Mouse (Mus musculus) neural tube, embryonic 14.5 days (tissue): ENCODE results near the gene Fndc5. TPM values are rescaled to one million over a fixed set of nuclear protein-coding genes. Genes with fewer than 3 reads are reported as not detected.
A peak's percentile ranks its signal among the peaks of the same experiment; 100 is the strongest.

Experiments
- ATAC-seq: fragments of 200-750 bp; cut with Nextera tagmentation; 2 replicates; pipeline ENCODE4 v1.8.0; 2017; ENCODE audit warnings: low read depth, mild to moderate bottlenecking, moderate TSS enrichment, moderate library complexity
- H3K27ac ChIP-seq: fragments of 300-500 bp; sonication (generic); 2 replicates; pipeline ENCODE4 v1.5.1; 2014; ENCODE audit warnings: low read depth, mild to moderate bottlenecking, control low read depth, low read length, moderate library complexity, mixed read lengths
- H3K27me3 ChIP-seq: fragments of 300-500 bp; sonication (generic); 2 replicates; pipeline ENCODE4 v1.6.1; 2014; ENCODE audit warnings: low read length; ENCODE audit not compliant: control insufficient read depth, insufficient read depth
- H3K36me3 ChIP-seq: fragments of 300-500 bp; sonication (generic); 2 replicates; pipeline ENCODE4 v1.6.1; 2014; ENCODE audit warnings: low read length, mixed read lengths; ENCODE audit not compliant: control insufficient read depth, insufficient read depth
- H3K4me1 ChIP-seq: fragments of 300-500 bp; sonication (generic); 2 replicates; pipeline ENCODE4 v1.6.1; 2014; ENCODE audit warnings: low read length; ENCODE audit not compliant: control insufficient read depth, insufficient read depth
- H3K4me2 ChIP-seq: fragments of 300-500 bp; sonication (generic); 2 replicates; pipeline ENCODE4 v1.6.1; 2014; ENCODE audit warnings: mild to moderate bottlenecking, low read depth, low read length, control low read depth
- H3K4me3 ChIP-seq: fragments of 300-500 bp; sonication (generic); 2 replicates; pipeline ENCODE4 v1.5.1; 2014; ENCODE audit warnings: low read depth, low read length, control low read depth, mixed read lengths
- H3K9ac ChIP-seq: fragments of 300-500 bp; sonication (generic); replicated peaks from 2 replicates; pipeline ENCODE4 v1.6.1; 2014; ENCODE audit warnings: low read depth, mild to moderate bottlenecking, control low read depth, low read length, mixed read lengths
- H3K9me3 ChIP-seq: fragments of 300-500 bp; sonication (generic); 2 replicates; pipeline ENCODE4 v1.6.1; 2016; ENCODE audit warnings: low read length; ENCODE audit not compliant: control insufficient read depth
- WGBS: fragments of 180-500 bp; shearing (Covaris S2); extraction: QIAGEN DNeasy Blood & Tissue Kit; methylation state at CpG from one replicate; pipeline ENCODE4 v1.1.7; 2014; 5-methylcytosine and 5-hydroxymethylcytosine counted together
- polyA plus RNA-seq: library from polyadenylated mRNA; unstranded; fragments of >200 nt; fragmentation: Nextera tagmentation; extraction: Ambion mirVana; gene quantifications from 2 replicates; pipeline ENCODE4 v1.2.1, GENCODE M21; 2014

Gene Fndc5
- polyA plus RNA-seq, 1 experiment from 2014 or later, result 32.4 TPM

- H3K27ac ChIP-seq, result peak overlapping the region; percentile 23; the same call in 1 of the 2 replicates
Observed at GRCm38 (mm10) chr4:129130149-129130548, 6.7 kb upstream of the Fndc5 start.

DNA sequence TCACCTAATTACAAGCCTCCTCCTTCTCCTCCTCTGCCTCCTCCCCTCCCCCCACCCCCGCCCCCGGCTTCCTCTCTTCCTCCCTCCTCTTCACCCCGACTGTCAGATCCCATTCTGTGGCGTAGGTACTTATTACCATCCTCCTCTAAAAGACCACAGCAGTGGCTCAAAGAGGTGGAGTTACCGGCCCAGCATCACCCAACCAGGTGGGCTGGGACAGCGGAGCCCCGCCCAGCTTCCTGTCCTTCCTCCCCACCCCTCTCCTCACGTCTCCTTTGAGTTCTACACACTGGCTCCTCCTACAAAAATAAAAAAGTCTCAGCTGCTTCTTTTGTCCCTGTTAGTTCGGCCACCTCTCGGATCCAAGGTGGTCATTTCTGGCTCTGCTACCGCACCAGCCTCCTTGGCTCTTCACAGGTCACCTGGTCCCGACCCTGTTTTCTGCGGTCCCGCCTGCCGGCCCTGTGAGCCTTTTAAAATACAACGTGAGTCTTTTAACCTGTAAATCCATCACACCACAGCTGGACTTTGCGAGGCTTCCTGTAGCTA lies 6.0 kb upstream of the Fndc5 start:
- no peaks in the 10 kb centered on the region for H3K27me3 ChIP-seq
- peak overlapping the region; percentile 16; the same call in 1 of the 2 replicates for H3K9ac ChIP-seq
- 0 out of 2 replicates have a peak overlapping the region, but pooled peaks have one; percentile 8 for H3K4me3 ChIP-seq

More at GRCm38 (mm10) chr4:129130149-129130548, 6.7 kb upstream of the Fndc5 start:
- no peak overlapping the region for H3K4me3 ChIP-seq
- WGBS, result 0% methylated on average over 8 of the region's 8 CpGs
- H3K4me1 ChIP-seq, result peaks cover 7% of the 10 kb centered on the region; the same call in 1 of the 2 replicates
- no peak overlapping the region for H3K9ac ChIP-seq
- no peaks in the 10 kb centered on the region for H3K27me3 ChIP-seq
- ATAC-seq, result peak; percentile 36; the same call in 1 of the 2 replicates
- no peaks in the 10 kb centered on the region for H3K9me3 ChIP-seq
- H3K4me2 ChIP-seq, result peak overlapping the region; percentile 30
- H3K36me3 ChIP-seq, result no peaks in the 10 kb centered on the region

GRCm38 (mm10) chr4:129134799-129135585 lies 1.8 kb upstream of the Fndc5 start:
- Histone ChIP-seq H3K4me1 (peaks cover 5% of the 10 kb centered on the region; the same call in 1 of the 2 replicates), H3K9me3 (no peaks in the 10 kb centered on the region), H3K27ac (no peak overlapping the region), H3K4me3 (no peak overlapping the region), H3K36me3 (no peaks in the 10 kb centered on the region), H3K4me2 (peak overlapping the region; percentile 26; the same call in 1 of the 2 replicates), H3K9ac (no peak overlapping the region), H3K27me3 (no peaks in the 10 kb centered on the region)
- no peak; the same call in 1 of the 2 replicates for ATAC-seq
- 7% methylated on average over 15 of the region's 15 CpGs for WGBS

More for the DNA sequence above, 6.0 kb upstream of the Fndc5 start:
- Histone ChIP-seq H3K9me3 (no peaks in the 10 kb centered on the region), H3K4me1 (peaks cover 7% of the 10 kb centered on the region; the same call in 1 of the 2 replicates), H3K36me3 (no peaks in the 10 kb centered on the region), H3K4me2 (peak overlapping the region; percentile 30), H3K27ac (peak overlapping the region; percentile 23; the same call in 1 of the 2 replicates)
- 7% methylated on average over 17 of the region's 17 CpGs for WGBS
- ATAC-seq, result 0 out of 2 replicates have a peak, but pooled peaks have one; percentile 22

GRCm38 (mm10) chr4:129135637-129136036 lies 1.2 kb upstream of the Fndc5 start:
- no peak overlapping the region for H3K27ac ChIP-seq
- ATAC-seq, result no peak
- 50% methylated on average over 2 of the region's 2 CpGs for WGBS
- no peaks in the 10 kb centered on the region for H3K27me3 ChIP-seq
- no peak overlapping the region for H3K4me3 ChIP-seq
- no peak overlapping the region; the same call in 1 of the 2 replicates for H3K9ac ChIP-seq
- peaks cover 3% of the 10 kb centered on the region; the same call in 1 of the 2 replicates for H3K4me1 ChIP-seq
- no peaks in the 10 kb centered on the region for H3K9me3 ChIP-seq
- H3K36me3 ChIP-seq, result no peaks in the 10 kb centered on the region
- H3K4me2 ChIP-seq, result peak overlapping the region; percentile 14; the same call in 1 of the 2 replicates

DNA sequence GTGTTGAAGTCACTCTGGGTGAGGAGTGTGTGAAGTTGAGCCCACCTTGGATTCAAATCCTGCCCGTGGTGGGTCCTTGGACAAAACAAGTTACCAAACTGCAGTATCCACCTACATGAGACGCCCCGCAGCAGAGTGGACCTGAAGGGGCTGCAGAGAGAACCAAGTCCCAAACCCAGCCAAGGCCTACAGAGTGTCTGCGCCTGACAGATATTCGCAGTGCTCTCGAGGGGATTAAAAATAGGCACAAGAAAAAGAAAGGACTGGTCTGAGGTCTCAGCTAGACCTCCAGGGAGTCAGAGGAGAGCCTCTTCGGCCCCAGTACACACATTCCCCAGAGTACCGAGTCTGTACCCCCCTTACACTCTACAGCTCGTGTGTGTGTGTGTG lies 615 bp upstream of the Fndc5 start:
- 32% methylated on average over 9 of the region's 9 CpGs for WGBS
- no peak for ATAC-seq
- Histone ChIP-seq H3K9ac (peak overlapping the region; percentile 85), H3K36me3 (no peaks in the 10 kb centered on the region), H3K27ac (no peak overlapping the region; the same call in 1 of the 2 replicates), H3K4me2 (peak overlapping the region; percentile 83), H3K9me3 (no peaks in the 10 kb centered on the region), H3K4me1 (peaks cover 3% of the 10 kb centered on the region; the same call in 1 of the 2 replicates), H3K4me3 (peak overlapping the region; percentile 62), H3K27me3 (no peaks in the 10 kb centered on the region)

DNA sequence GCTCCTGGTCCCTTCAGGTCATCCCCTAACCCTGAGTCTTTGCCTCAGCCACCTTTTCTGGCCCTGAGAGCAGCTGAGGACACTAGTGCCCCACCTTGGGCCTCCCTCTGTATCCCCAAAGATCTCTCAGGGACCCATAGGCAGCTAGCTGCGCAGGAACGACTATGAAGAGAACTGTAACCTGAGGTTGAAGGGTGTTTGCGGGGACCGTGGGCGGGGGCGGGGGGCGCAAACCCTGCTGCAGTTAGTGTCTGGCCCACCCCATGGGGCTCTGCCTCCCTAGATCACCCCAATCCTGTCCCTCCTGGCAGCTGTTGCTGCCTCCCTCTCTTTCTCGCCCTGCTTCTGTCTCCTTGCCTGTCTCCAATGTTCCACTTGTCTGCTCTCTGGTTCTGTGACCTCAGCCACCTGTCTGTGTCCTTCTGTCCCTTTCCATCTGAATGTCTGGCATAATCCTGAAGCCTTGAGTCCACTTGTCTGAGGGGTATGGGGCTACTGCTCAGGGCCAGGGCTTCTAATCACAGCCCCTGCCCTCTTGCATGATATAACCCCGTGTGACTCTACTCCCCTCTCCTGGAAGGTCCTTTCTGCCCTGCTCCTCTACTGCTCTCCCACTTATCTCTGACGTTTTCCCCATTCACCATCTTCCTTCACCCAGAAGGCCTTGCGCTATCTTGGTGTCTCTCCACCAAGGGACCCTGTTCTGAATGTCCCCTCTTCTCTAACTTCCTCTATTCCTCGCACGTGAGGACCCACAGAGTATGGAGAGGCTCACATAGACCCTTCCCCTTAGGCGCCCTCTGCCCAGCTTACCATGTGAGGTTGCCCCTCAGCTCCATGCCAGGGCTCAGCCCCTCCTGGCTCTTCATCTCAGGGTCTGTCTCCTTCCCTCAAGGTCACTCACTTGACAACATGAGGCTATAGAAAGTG lies 858 bp downstream of the Fndc5 start:
- peak overlapping the region; percentile 83 for H3K4me2 ChIP-seq
- no peaks in the 10 kb centered on the region for H3K27me3 ChIP-seq
- peak overlapping the region; percentile 85 for H3K9ac ChIP-seq
- no peak for ATAC-seq
- H3K27ac ChIP-seq, result no peak overlapping the region
- WGBS, result 43% methylated on average over 14 of the region's 14 CpGs
- H3K4me1 ChIP-seq, result peaks cover 9% of the 10 kb centered on the region; the same call in 1 of the 2 replicates
- no peaks in the 10 kb centered on the region for H3K36me3 ChIP-seq
- H3K4me3 ChIP-seq, result peak overlapping the region; percentile 62
- H3K9me3 ChIP-seq, result no peaks in the 10 kb centered on the region

- no peaks in the 10 kb centered on the region for H3K36me3 ChIP-seq
- no peak overlapping the region for H3K4me2 ChIP-seq
- peaks cover 9% of the 10 kb centered on the region; the same call in 1 of the 2 replicates for H3K4me1 ChIP-seq
- no peaks in the 10 kb centered on the region for H3K9me3 ChIP-seq
- no peak overlapping the region for H3K9ac ChIP-seq
- no peak for ATAC-seq
- no peaks in the 10 kb centered on the region for H3K27me3 ChIP-seq
- no peak overlapping the region for H3K4me3 ChIP-seq
- no peak overlapping the region for H3K27ac ChIP-seq
- WGBS, result 96% methylated on average over 5 of the region's 5 CpGs
Observed at GRCm38 (mm10) chr4:129139642-129140041, 2.8 kb downstream of the Fndc5 start.

GRCm38 (mm10) chr4:129140808-129141207 lies 4.0 kb downstream of the Fndc5 start:
- Histone ChIP-seq H3K9me3 (no peaks in the 10 kb centered on the region), H3K4me3 (no peak overlapping the region), H3K9ac (no peak overlapping the region), H3K27me3 (no peaks in the 10 kb centered on the region), H3K4me2 (no peak overlapping the region), H3K36me3 (no peaks in the 10 kb centered on the region), H3K27ac (no peak overlapping the region), H3K4me1 (peaks cover 18% of the 10 kb centered on the region; the same call in 1 of the 2 replicates)
- WGBS, result 91% methylated on average over 4 of the region's 4 CpGs
- ATAC-seq, result no peak
